Mouse (Mus musculus) limb, embryonic 11.5 days (tissue): ENCODE measurements around the gene Ptcd1. TPM values are rescaled to one million over a fixed set of nuclear protein-coding genes. Genes with fewer than 3 reads are reported as not detected.
"Not testable (repeated sequence)": the region's sequence is repeated elsewhere in the genome, so short reads cannot be mapped to it uniquely, and the experiment has no call there.

ENCODE experiments used
- ATAC-seq: fragments of 200-750 bp; cut with Nextera tagmentation; 2 replicates; pipeline ENCODE4 v1.8.0; 2017; ENCODE audit warnings: low read depth; ENCODE audit not compliant: insufficient number of reproducible peaks, low FRiP score, low TSS enrichment
- DNase-seq: peaks from one replicate; pipeline ENCODE4 v3.0.0-alpha.2; 2015; ENCODE audit warnings: low spot score
- H3K27ac ChIP-seq: fragments of 300-500 bp; sonication (generic); replicated peaks from 2 replicates; pipeline ENCODE4 v1.5.1; 2014; ENCODE audit warnings: low read depth, mild to moderate bottlenecking, low read length
- H3K27me3 ChIP-seq: fragments of 300-500 bp; sonication (generic); 2 replicates; pipeline ENCODE4 v1.6.1; 2014; ENCODE audit warnings: mild to moderate bottlenecking, low read length, mixed read lengths; ENCODE audit not compliant: control insufficient read depth, insufficient read depth
- H3K36me3 ChIP-seq: fragments of 300-500 bp; sonication (generic); 2 replicates; pipeline ENCODE4 v1.6.1; 2014; ENCODE audit warnings: mild to moderate bottlenecking, low read length, moderate library complexity, mixed read lengths; ENCODE audit not compliant: control insufficient read depth, insufficient read depth
- H3K4me1 ChIP-seq: fragments of 300-500 bp; sonication (generic); 2 replicates; pipeline ENCODE4 v1.6.1; 2014; ENCODE audit warnings: low read length, mixed read lengths; ENCODE audit not compliant: control insufficient read depth, insufficient read depth
- H3K4me2 ChIP-seq: fragments of 300-500 bp; sonication (generic); 2 replicates; pipeline ENCODE4 v1.6.1; 2014; ENCODE audit warnings: low read depth, mild to moderate bottlenecking, moderate library complexity; ENCODE audit not compliant: severe bottlenecking
- H3K4me3 ChIP-seq: fragments of 300-500 bp; sonication (generic); 2 replicates; pipeline ENCODE4 v1.5.1; 2014; ENCODE audit warnings: low read depth, low read length
- H3K9ac ChIP-seq: fragments of 300-500 bp; sonication (generic); 2 replicates; pipeline ENCODE4 v1.6.1; 2014; ENCODE audit warnings: mild to moderate bottlenecking, low read length
- H3K9me3 ChIP-seq: fragments of 300-500 bp; sonication (generic); 2 replicates; pipeline ENCODE4 v1.6.1; 2016; ENCODE audit warnings: low read length; ENCODE audit not compliant: control insufficient read depth
- WGBS: fragments of 180-500 bp; shearing (Covaris S2); extraction: QIAGEN DNeasy Blood & Tissue Kit; methylation state at CpG from one replicate; pipeline ENCODE4 v1.1.7; 2014; 5-methylcytosine and 5-hydroxymethylcytosine counted together
- polyA plus RNA-seq: library from polyadenylated mRNA; unstranded; fragments of >200 nt; fragmentation: Nextera tagmentation; extraction: Ambion mirVana; gene quantifications from 2 replicates; pipeline ENCODE4 v1.2.1, GENCODE M21; 2014

Gene Ptcd1
- polyA plus RNA-seq, 1 experiment from 2014 or later: 15.1 TPM

DNA sequence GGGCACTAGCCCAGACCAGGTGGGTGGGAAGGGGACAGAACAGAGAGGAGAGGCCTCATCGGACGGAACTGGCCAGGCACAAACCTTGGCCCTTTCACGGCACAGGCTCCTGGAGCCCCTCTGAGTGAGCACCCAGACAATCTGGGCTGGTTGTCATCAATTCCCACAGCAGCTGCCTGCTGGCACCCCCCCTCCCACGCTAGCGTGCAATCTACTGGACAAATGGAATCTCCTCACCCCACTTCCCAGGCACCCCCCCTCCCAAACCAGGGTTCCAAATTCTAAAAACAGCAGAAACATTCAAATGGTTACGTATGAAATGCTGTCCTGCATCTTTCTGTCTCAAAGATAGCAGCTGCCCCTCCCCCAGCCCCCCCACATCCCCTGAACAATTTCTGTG is 37.1 kb downstream of the Ptcd1 start:
- DNase-seq, H3K4me1 ChIP-seq, H3K27me3 ChIP-seq, H3K9ac ChIP-seq, H3K9me3 ChIP-seq, H3K4me2 ChIP-seq, ATAC-seq, H3K27ac ChIP-seq, H3K4me3 ChIP-seq: not testable (repeated sequence)
- 87% methylated on average over 3 of the region's 6 CpGs for WGBS
- H3K36me3 ChIP-seq: peaks cover 57% of the 10 kb centered on the region

DNA sequence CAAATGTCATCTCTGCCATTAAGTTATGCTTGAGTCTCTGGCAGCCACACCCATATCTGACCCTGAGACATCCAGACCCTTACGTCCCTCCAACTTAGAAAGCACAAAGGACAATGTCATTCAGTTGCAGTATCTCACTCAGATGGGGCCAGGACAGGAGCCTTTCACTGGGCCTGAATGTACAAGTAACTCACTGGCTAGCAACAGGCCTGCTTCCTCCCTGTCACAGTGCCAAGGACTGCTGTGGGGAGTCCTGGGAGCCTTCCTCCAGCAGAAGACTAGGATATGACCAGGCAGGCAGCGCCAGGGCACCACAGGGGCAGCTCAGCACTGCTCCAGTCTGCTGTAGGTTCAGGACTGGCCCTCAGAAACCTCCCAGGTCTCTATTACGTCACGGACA is 37.8 kb downstream of the Ptcd1 start:
- no peak overlapping the region for H3K27ac ChIP-seq
- ATAC-seq: no peak
- no peak overlapping the region for H3K4me2 ChIP-seq
- H3K4me3 ChIP-seq: no peak overlapping the region
- no peaks in the 10 kb centered on the region for H3K4me1 ChIP-seq
- no peak overlapping the region for H3K9ac ChIP-seq
- DNase-seq: no peak
- no peaks in the 10 kb centered on the region for H3K27me3 ChIP-seq
- H3K9me3 ChIP-seq: no peaks in the 10 kb centered on the region
- H3K36me3 ChIP-seq: peaks cover 57% of the 10 kb centered on the region
- 94% methylated on average over 4 of the region's 4 CpGs for WGBS

DNA sequence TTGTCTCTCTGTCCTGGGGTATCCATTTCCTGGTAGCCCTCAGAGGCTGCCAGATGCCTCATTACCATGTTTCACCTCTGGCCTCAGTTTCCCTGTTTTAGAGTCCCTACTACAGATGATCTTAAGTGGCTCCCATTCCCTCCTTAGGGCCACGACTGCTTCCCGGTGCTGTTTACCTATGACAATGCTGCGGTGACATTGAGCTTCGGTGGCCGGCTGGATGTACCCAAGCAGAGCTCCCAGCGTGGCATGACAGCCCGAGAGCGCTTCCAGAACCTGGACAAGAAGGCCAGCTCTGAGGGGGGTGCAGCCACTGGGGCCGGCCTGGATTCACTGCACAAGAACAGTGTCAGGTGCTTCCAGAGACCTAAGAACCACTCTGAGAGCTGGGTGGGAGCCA is 40.3 kb downstream of the Ptcd1 start:
- 94% methylated on average over 9 of the region's 9 CpGs for WGBS
- no peak overlapping the region for H3K27ac ChIP-seq
- no peaks in the 10 kb centered on the region for H3K9me3 ChIP-seq
- DNase-seq (no peak), ATAC-seq (no peak)
- no peak overlapping the region for H3K9ac ChIP-seq
- no peak overlapping the region for H3K4me2 ChIP-seq
- no peak overlapping the region for H3K4me3 ChIP-seq
- peaks cover 45% of the 10 kb centered on the region for H3K36me3 ChIP-seq
- no peaks in the 10 kb centered on the region for H3K27me3 ChIP-seq
- H3K4me1 ChIP-seq: no peaks in the 10 kb centered on the region

- no peak for ATAC-seq
- Histone ChIP-seq H3K4me3 (no peak overlapping the region), H3K4me1 (0 out of 2 replicates have a peak, but pooled peaks cover 3% of the 10 kb centered on the region), H3K27me3 (no peaks in the 10 kb centered on the region), H3K36me3 (peaks cover 25% of the 10 kb centered on the region), H3K27ac (no peak overlapping the region), H3K4me2 (no peak overlapping the region), H3K9me3 (no peaks in the 10 kb centered on the region), H3K9ac (no peak overlapping the region)
- DNase-seq: no peak
- 93% methylated on average over 19 of the region's 19 CpGs for WGBS
Measured at GRCm38 (mm10) chr5:145123396-145123795, 43.5 kb downstream of the Ptcd1 start.

DNA sequence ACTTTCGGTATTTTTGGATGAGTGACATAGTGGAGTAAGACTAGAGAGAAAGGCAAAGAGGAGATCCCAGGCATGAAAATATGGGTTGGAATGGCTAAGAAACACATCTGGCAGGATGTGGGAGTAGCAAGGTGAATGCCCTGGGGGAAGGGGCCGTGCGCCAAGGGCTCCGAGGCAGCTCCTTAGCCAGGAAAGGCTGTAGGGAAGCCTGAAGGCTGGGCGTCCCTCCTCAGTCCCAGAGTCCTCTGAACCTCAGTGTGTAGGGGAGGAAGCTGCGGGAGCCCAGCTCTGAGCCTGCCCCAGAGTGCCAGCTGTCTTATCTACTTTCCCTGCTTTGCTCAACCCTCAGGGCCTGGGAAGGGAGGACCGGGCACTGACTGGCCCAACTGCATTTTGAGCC is 46.0 kb downstream of the Ptcd1 start:
- Histone ChIP-seq H3K9me3 (no peaks in the 10 kb centered on the region), H3K4me1 (0 out of 2 replicates have a peak, but pooled peaks cover 3% of the 10 kb centered on the region), H3K36me3 (peaks cover 11% of the 10 kb centered on the region; the same call in 1 of the 2 replicates), H3K27ac (no peak overlapping the region), H3K4me3 (no peak overlapping the region), H3K9ac (no peak overlapping the region), H3K27me3 (no peaks in the 10 kb centered on the region), H3K4me2 (no peak overlapping the region)
- ATAC-seq: no peak
- 53% methylated on average over 7 of the region's 7 CpGs for WGBS
- no peak for DNase-seq

DNA sequence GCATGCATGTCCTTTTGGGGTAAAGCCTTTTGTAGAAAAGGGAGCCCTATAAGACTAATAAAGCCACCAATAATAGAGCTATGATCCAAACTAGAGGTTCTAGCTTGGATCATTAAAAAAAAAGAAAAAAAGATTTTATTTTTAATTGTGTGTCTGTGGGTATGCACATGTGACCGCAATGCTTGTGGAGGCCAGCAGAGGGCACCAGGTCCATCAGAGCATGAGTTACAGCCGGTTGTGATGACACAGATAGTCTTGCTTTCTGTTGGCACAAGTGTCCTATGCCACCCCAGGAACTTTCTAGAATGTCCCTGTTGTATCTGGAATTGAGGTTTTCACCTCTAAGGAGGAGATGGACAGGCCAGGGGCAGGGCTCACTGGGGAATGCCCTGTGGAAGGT is 47.5 kb downstream of the Ptcd1 start:
- Histone ChIP-seq H3K4me2 (no peak overlapping the region), H3K9me3 (no peaks in the 10 kb centered on the region), H3K4me3 (no peak overlapping the region), H3K27me3 (no peaks in the 10 kb centered on the region), H3K9ac (no peak overlapping the region), H3K36me3 (peaks cover 6% of the 10 kb centered on the region; the same call in 1 of the 2 replicates), H3K4me1 (peaks cover 6% of the 10 kb centered on the region; the same call in 1 of the 2 replicates), H3K27ac (no peak overlapping the region)
- 94% methylated on average over 2 of the region's 2 CpGs for WGBS
- no peak for ATAC-seq
- DNase-seq: no peak

DNA sequence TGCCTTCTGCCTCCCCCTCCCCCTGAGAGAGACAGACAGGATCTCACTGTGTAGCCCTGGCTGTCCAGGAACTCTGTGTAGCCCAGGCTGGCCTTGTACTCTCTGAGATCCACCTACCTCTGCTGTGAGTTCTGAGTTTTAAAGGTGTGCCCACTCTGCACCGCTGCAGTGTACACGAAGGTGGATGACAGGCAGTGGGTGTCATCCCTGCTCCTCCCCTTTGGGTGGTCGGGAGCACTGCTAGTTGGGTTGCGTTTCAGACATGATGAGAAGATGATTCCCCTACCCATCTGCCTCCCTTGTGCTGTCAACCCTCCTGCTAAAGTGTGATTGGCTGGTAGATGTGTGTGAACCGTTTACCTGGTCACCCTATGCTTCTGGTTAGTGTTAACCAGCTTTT is 48.4 kb downstream of the Ptcd1 start:
- WGBS: 89% methylated on average over 5 of the region's 5 CpGs
- Histone ChIP-seq H3K4me2 (no peak overlapping the region), H3K27ac (no peak overlapping the region), H3K36me3 (peaks cover 5% of the 10 kb centered on the region; the same call in 1 of the 2 replicates), H3K9ac (no peak overlapping the region), H3K27me3 (no peaks in the 10 kb centered on the region), H3K9me3 (no peaks in the 10 kb centered on the region), H3K4me3 (no peak overlapping the region), H3K4me1 (peaks cover 6% of the 10 kb centered on the region; the same call in 1 of the 2 replicates)
- DNase-seq (no peak), ATAC-seq (no peak)

GRCm38 (mm10) chr5:145118005-145118404 is 48.9 kb downstream of the Ptcd1 start:
- Histone ChIP-seq H3K9ac (no peak overlapping the region), H3K4me2 (no peak overlapping the region), H3K4me3 (no peak overlapping the region), H3K27me3 (no peaks in the 10 kb centered on the region), H3K4me1 (peaks cover 6% of the 10 kb centered on the region; the same call in 1 of the 2 replicates), H3K9me3 (no peaks in the 10 kb centered on the region), H3K27ac (no peak overlapping the region), H3K36me3 (peaks cover 2% of the 10 kb centered on the region; the same call in 1 of the 2 replicates)
- 64% methylated on average over 6 of the region's 6 CpGs for WGBS
- DNase-seq (no peak), ATAC-seq (no peak)

DNA sequence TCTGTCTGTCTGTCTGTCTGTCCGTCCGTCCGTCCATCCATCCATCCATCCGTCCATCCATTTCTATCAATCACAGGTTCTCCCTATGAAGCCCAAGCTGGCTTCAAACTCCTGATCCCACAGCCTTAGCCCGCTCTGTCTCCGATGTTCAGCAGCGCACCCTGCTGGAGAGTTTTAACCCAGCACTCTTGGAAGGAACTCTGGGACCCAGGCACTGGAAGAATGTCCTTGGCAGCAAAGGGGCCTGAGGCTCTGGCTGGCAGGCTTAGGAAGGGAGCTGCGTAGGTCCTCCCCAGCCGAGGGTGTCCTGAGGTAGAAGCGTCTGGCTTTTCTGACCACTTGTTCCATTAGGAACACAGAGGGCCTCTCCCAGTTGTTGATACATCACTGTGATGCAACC is 50.0 kb downstream of the Ptcd1 start:
- ATAC-seq: no peak
- H3K9me3 ChIP-seq: no peaks in the 10 kb centered on the region
- no peak overlapping the region for H3K9ac ChIP-seq
- peak; percentile 79 for DNase-seq
- no peaks in the 10 kb centered on the region for H3K27me3 ChIP-seq
- no peak overlapping the region for H3K4me2 ChIP-seq
- 44% methylated on average over 10 of the region's 10 CpGs for WGBS
- H3K36me3 ChIP-seq: 0 out of 2 replicates have a peak, but pooled peaks cover 2% of the 10 kb centered on the region
- H3K4me1 ChIP-seq: peaks cover 6% of the 10 kb centered on the region; the same call in 1 of the 2 replicates
- no peak overlapping the region for H3K4me3 ChIP-seq
- no peak overlapping the region for H3K27ac ChIP-seq
